ENCODE assay signal across 8 mouse cellular contexts in the genomic region with DNA sequence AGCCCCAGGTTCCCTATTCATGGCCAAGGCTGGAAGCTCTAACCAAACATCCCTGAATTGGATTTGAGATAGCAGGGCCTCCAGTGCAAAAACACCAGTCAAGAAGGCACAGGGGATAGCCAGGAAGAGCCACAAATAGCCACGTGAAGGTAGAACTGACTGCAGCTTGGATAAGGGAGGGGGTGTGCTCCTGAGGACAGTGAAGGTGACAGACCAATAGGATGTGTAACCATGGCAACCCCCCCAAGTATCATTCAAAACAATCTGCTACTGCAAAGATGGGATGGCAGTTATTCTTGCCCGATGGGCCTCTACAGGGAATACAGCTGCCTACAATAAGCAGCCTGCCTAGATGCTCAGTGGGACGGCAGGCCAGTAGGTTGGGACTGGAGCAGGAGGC. TPM values are rescaled to one million over a fixed set of nuclear protein-coding genes. Genes with fewer than 3 reads are reported as not detected.
A peak's percentile ranks its signal among the peaks of the same experiment; 100 is the strongest.
DNase-seq lines count a peak whose midpoint lies in the region; ATAC-seq and TF ChIP-seq lines count a peak whose summit lies in the region.

No protein-coding gene starts in this region.

- peak overlapping the region; percentile 82 for H3K4me2 ChIP-seq in hindbrain, embryonic 12.5 days (replicated peaks)
- H3K4me2 ChIP-seq in midbrain, embryonic 12.5 days (replicated peaks), result peak overlapping the region; percentile 65

- H3K27ac ChIP-seq in hindbrain, embryonic 12.5 days, result peak overlapping the region; percentile 86
- peak overlapping the region; percentile 67 for H3K27ac ChIP-seq in midbrain, embryonic 12.5 days (replicated peaks)

- no peak for TF ChIP-seq CTCF in E14TG2a.4 (conservative IDR thresholded peaks at IDR 0.05; ENCODE audit: low read length)

- peaks cover 77% of the 10 kb centered on the region for H3K36me3 ChIP-seq in E14TG2a.4 (ENCODE audit: insufficient read depth, low read length)
- H3K36me3 ChIP-seq in hindbrain, embryonic 12.5 days, result peaks cover 50% of the 10 kb centered on the region
- H3K36me3 ChIP-seq in midbrain, embryonic 12.5 days, result peaks cover 47% of the 10 kb centered on the region

- H3K9ac ChIP-seq in hindbrain, embryonic 12.5 days, result peak overlapping the region; percentile 80
- peak overlapping the region; percentile 65; the same call in 1 of the 2 replicates for H3K9ac ChIP-seq in midbrain, embryonic 12.5 days (replicated peaks)

- H3K9me3 ChIP-seq in E14TG2a.4 (ENCODE audit: low read length), result no peaks in the 10 kb centered on the region
- H3K9me3 ChIP-seq in hindbrain, embryonic 12.5 days (replicated peaks), result no peaks in the 10 kb centered on the region
- H3K9me3 ChIP-seq in midbrain, embryonic 12.5 days, result no peaks in the 10 kb centered on the region

- 24% methylated on average over 3 of the region's 3 CpGs for WGBS in hindbrain, embryonic 12.5 days
- 23% methylated on average over 3 of the region's 3 CpGs for WGBS in midbrain, embryonic 12.5 days

- peaks cover 57% of the 10 kb centered on the region for H3K4me1 ChIP-seq in E14TG2a.4 (replicated peaks; ENCODE audit: low read depth, low read length)
- peaks cover 55% of the 10 kb centered on the region for H3K4me1 ChIP-seq in hindbrain, embryonic 12.5 days
- H3K4me1 ChIP-seq in midbrain, embryonic 12.5 days, result peaks cover 53% of the 10 kb centered on the region

- peaks cover 11% of the 10 kb centered on the region for H3K27me3 ChIP-seq in E14TG2a.4 (ENCODE audit: insufficient read depth, low read length)
- no peaks in the 10 kb centered on the region for H3K27me3 ChIP-seq in hindbrain, embryonic 12.5 days
- no peaks in the 10 kb centered on the region for H3K27me3 ChIP-seq in midbrain, embryonic 12.5 days

- peak overlapping the region; percentile 72; the same call in 1 of the 2 replicates for H3K4me3 ChIP-seq in E14TG2a.4 (replicated peaks; ENCODE audit: low read length)
- H3K4me3 ChIP-seq in hindbrain, embryonic 12.5 days, result peak overlapping the region; percentile 41
- peak overlapping the region; percentile 39; the same call in 1 of the 2 replicates for H3K4me3 ChIP-seq in midbrain, embryonic 12.5 days

- ATAC-seq in hindbrain, embryonic 12.5 days (ENCODE audit: low FRiP score), result no peak
- ATAC-seq in midbrain, embryonic 12.5 days (ENCODE audit: low FRiP score, low read depth), result no peak

- DNase-seq in cerebellum, adult 9-11 months, result peak; percentile 56
- DNase-seq in cerebellum, postnatal 36 days, result no peak
- DNase-seq in adipocyte (ENCODE audit: low spot score), result no peak
- DNase-seq in left cerebral cortex, adult 11 months (ENCODE audit: low spot score), result no peak
- DNase-seq in testis, postnatal 10 days (ENCODE audit: low spot score), result no peak

RNA-seq across cellular contexts. Expression of a gene that starts 0.4 kb away (rescaled TPM):
- polyA plus RNA-seq in hindbrain, embryonic 12.5 days (2016; fragmentation: Nextera tagmentation; extraction: Ambion mirVana), result 6.1 and 7.5 TPM in 2 replicates
- 5.8 and 6.0 TPM in 2 replicates for polyA plus RNA-seq in midbrain, embryonic 12.5 days (2016; fragmentation: Nextera tagmentation; extraction: Ambion mirVana)

RNA-seq across cellular contexts. Expression of a gene that starts 4.0 kb away (rescaled TPM):
- 3.9 TPM in 2 replicates for polyA plus RNA-seq in hindbrain, embryonic 12.5 days (2016; fragmentation: Nextera tagmentation; extraction: Ambion mirVana)
- polyA plus RNA-seq in midbrain, embryonic 12.5 days (2016; fragmentation: Nextera tagmentation; extraction: Ambion mirVana), result 2.5 and 3.7 TPM in 2 replicates

RNA-seq across cellular contexts. Expression of a gene that starts 4.3 kb away (rescaled TPM):
- polyA plus RNA-seq in hindbrain, embryonic 12.5 days (2016; fragmentation: Nextera tagmentation; extraction: Ambion mirVana), result 271 and 291 TPM in 2 replicates
- polyA plus RNA-seq in midbrain, embryonic 12.5 days (2016; fragmentation: Nextera tagmentation; extraction: Ambion mirVana), result 277 and 283 TPM in 2 replicates

RNA-seq across cellular contexts. Expression of a gene that starts 7.1 kb away (rescaled TPM):
- 18.5 and 19.4 TPM in 2 replicates for polyA plus RNA-seq in hindbrain, embryonic 12.5 days (2016; fragmentation: Nextera tagmentation; extraction: Ambion mirVana)
- polyA plus RNA-seq in midbrain, embryonic 12.5 days (2016; fragmentation: Nextera tagmentation; extraction: Ambion mirVana), result 17.7 and 21.1 TPM in 2 replicates

RNA-seq across cellular contexts. Expression of a gene that starts 8.9 kb away (rescaled TPM):
- 64.0 and 64.7 TPM in 2 replicates for polyA plus RNA-seq in hindbrain, embryonic 12.5 days (2016; fragmentation: Nextera tagmentation; extraction: Ambion mirVana)
- polyA plus RNA-seq in midbrain, embryonic 12.5 days (2016; fragmentation: Nextera tagmentation; extraction: Ambion mirVana), result 70.7 and 71.1 TPM in 2 replicates
